Mouse (Mus musculus): Measurements from ENCODE around the gene Fam25c.

The Fam25c gene

DNA sequence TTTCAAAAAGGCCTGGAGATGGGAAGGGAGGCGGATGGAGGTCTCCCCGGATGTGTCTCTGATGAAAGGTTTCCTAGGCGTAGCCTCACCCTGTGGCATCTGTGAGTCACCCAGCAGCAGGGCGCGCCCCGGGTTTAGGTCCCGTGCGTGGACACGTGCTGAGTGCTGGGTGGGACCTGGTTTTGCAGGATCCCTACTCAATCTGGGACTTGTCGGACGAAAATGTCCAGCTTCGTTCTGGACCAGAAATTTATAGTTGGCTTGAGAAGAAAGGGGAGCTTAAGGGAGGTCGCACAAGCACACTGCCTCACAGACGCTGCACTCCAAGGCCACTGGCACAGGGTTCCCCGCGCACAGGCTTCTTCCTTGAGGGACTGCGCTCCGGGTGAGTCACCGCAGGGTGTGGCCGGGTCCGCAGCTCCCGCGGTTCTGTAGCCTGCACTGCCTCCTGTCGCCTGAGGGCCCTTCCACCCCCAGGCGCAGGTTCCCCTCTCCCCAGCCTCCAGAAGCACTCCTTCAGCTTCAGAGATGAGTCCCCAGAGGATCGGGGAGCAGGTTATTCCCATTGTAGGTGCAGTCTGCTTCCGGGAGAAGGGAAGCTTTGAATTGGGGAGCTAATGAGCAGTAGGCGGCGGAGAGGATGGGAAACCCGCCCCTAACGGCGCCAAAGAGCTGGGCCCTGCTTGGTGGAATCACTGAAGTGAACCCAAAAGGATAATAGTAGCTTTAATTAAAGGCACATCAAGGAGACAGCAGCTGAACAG lies 8.4 kb upstream of the Fam25c start:
- DNase-seq (ENCODE audit: low spot score in 2 of 2), result peak; percentile 46 to 54

DNA sequence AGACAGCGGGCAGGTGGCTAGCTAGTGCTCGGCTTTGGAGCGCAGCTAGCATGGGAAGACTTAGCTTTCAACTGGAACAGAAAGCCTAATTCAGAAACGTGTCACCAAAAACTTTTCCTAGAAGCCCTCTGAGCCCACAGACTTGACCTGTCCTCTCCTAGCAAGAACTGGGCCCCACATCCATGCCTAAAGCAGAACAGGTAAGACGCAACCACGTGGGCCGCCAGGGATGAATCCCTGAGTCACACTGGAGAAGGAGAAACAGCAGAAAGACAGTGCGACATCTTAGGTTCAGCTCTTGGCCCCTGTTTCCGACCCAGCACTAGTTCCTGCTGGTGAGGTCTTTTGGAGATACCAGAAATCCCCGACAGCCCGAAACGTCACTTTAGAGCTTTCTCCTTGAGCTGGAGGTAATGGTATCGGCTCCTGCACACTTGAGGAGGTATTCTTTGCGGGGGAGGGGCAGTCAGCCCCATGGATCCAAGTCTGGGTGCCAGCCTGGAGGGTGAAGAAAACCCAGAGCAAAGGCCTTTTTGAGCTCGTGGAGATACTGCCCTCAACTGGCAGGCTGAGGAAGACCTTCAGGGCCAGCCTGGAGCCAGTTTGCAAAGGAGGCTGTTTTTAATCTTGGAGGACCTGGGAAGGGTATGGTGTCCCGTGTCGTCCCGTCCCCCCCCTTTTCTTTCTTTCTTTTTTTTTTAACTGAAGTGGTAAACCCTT lies 7.7 kb upstream of the Fam25c start:
- peak; percentile 54 to 68 for DNase-seq (ENCODE audit: low spot score in 2 of 2)

DNA sequence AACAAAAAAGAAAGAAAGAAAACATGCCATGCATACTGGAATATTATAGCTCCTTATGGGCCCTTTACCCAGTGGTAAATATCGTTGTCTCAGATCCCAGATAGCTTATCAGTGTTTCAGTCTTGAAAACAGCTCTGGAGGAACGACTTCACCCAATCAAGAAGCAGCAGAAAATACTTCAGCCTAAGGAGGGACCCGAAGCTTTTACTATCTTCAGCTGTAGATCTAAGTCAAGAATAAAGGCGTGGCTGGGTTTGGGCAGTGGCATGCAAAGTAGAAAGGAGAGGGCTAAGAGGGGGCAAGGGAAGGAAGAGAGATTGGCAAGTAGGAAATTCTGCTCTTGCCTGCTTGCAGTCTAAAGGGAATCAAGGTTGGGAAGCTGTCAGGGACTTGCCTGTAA lies 6.9 kb upstream of the Fam25c start:
- no peak for DNase-seq (ENCODE audit: low spot score in 2 of 2)

DNA sequence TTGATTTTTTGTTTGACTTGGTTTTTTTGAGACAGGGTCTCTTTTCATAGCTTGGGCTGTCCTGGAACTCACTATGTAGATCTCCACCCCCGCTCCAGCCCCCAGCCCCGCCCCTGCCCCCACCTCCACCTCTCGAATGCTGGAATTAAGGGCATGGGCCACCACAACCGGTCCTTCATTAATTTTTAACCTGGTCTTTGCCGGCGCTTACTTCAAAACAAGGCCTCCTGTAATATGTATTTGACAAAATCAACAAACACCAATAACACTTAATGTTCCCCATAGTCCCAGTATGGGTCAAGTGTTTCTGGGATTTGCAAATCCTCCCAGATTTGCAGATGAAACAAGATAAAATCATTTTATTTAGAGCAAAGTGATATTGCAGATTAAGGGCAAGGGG lies 5.0 kb upstream of the Fam25c start:
- no peak for DNase-seq (ENCODE audit: low spot score in 2 of 2)

DNA sequence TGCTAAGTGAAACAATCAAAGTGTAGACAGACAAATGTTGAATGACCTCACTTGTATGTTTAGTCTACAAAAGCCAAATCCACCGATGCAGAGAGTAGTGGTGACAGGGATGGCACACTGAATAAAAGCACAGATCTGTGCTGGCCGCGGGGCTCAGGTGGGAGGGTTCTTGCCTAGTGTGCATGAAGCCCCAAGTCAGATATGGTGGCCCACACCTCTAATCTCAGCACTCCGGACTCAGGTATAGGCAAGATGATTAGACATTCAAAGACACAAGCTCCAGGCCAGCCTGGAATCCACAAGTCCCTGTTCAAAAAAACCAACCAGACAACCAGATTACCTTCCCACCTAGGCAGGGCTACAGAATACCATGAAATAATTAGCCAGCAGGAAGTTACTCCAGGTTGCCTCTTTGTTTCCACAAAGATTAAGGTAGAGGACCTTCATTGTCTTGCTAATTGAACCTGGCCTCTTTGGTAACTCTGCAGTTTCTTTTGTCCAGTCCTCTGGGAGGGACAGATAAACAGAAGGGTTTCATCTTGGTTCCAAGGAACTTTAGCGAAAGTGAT lies 4.5 kb upstream of the Fam25c start:
- DNase-seq (ENCODE audit: low spot score in 2 of 2), result no peak

DNA sequence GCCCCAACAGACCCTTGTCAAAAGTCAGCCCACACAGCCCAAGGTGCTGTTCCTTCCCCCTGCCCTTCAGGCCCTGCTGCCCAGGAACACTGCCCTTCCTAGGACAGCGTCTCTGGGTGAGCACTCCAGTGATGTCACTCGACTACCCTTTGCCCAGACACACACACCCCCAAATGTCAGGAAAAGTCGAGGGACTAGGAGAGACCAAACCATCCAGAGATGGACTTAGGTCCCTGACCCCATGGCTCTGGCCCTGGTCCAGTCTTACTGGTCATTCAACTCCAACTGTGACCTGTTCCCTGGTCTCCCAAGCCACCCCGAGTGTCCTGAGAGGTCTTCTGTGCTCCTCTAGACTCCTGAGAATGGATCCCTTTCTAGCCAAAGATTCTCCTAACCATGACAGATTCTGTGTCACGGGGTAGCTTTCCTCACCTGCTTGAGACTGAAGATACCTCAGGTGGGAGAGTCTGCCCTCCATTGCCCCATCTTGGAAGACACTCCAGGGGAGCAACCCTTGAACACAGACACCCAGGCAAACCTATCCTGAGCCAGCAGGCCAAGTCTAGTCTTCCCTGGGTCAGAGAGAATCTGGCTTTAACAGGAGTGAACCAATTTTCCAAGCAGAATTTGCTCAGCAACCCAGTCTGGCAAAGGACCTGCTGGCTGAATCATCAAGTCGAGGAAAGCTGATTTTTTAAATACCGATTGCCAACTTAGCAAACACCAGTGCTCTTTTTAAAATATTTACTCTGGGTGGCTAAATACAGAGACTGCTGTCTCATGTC lies 2.6 kb upstream of the Fam25c start:
- DNase-seq (ENCODE audit: low spot score in 2 of 2), result peak; percentile 18 to 40

DNA sequence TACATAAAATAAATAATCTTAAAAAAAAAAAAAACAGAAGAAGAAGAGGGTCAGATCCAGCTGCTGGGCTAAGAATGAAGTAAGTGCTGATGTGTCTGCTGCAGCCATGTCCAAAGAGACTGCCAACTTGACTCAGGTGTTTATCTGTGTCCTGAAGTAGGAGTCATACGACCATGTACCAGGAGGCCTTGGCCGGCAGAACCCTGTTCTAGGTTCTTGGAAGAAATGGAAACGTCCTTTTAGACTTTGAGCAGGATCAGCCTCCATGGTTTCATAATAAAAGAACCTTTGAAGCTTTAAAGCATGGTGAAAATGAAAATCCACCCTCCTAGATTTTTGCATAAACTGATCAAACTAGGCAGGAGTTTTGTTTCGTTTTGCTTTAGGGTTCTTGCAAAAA lies 777 bp downstream of the Fam25c start:
- DNase-seq (ENCODE audit: low spot score in 2 of 2), result no peak

DNA sequence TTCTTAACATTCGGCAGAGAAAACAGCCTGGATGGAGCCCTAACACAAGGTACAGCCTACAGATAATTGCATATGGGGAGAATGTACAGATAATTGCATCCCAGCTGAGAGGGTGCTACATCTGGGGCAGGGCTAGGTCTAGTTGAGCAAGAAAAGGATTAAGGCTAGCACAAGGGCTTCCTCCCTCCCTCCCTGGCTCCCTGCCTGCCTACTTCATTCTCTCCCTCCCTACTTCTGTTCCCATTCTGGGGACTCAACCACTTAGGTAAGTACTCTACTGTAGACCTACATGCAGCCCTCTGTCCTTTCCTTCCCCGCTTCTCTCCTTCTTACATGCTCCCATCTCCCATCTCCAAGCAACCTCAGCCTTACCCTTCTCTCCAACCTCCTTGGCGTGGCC lies 1.9 kb downstream of the Fam25c start:
- no peak for DNase-seq (ENCODE audit: low spot score in 2 of 2)

DNA sequence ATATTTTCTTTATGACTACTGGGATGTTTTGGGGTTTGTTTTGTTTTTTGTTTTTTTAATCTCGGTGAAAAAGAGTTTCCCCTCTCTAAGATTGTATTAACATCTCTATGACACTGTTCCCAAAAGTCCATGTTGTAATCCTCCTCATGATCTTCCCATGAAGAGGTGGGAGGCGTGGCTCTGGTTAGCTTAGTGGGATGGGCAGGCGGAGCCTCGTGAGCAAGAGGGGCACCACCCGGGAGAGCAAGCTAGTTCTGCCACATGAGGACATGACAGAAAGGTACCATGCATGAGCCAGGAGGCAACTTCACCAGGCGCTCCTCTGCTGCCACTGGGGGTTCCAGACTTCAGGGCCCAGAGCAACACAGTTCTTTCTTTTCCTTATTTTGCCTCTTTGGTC lies 2.7 kb downstream of the Fam25c start:
- no peak for DNase-seq (ENCODE audit: low spot score in 2 of 2)

DNA sequence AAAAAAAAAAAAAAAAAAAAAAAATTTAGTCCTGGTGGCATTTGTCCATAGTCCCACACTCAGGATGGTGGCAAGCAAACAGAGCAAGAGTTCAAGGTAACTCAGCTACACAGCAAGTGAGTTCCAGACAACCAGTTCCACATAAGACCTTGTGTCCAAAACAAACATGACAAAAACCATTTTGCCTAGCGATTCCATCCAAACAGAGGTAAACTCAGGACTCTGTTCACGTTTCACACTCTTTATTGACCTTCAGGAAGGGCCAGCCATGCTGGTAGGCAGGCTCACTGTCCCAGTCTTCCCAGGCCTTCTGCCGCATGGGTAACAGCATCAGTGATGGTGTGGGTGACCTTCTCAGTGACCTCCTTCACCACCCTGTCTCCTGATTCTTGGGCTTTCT lies 3.6 kb downstream of the Fam25c start:
- DNase-seq (ENCODE audit: low spot score in 2 of 2), result no peak

DNA sequence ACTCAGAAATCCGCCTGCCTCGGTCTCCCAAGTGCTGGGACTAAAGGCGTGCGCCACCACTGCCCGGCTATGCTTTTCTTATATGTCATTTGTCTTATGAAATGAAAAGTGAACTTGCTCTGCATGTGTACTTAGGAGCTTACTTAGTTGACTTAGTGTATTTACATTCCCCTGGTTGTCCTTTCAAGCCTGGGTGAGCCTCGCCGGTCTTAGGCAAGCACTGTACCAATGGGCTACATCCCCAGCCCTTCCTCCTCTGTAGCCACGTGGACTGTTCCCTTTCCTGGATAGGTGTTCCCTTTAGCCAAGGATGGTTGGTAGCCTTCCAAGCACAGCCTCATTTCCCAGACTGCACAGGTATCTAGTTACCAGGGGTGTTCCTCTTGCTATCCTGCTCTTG lies 6.2 kb downstream of the Fam25c start:
- DNase-seq (ENCODE audit: low spot score in 2 of 2), result no peak

DNA sequence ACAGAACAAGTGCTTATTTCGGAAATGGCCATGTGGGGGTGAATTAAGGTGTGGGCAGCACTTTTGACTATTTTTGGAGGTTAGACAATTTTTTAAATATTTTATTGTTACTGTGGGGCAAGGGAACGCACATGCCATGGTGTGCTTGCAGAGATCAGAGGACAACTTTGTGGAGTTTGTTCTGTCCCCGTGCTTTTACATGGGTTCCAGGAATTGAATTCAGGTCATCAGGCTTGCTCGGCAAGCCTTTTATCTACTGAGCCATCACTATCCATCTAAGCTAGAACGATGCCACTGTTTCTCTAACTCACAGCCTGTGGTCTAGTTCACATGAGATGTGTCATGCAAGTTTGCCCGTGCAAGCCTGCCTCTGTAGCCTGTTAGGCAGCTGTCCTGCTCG lies 6.9 kb downstream of the Fam25c start:
- no peak for DNase-seq (ENCODE audit: low spot score in 2 of 2)

DNA sequence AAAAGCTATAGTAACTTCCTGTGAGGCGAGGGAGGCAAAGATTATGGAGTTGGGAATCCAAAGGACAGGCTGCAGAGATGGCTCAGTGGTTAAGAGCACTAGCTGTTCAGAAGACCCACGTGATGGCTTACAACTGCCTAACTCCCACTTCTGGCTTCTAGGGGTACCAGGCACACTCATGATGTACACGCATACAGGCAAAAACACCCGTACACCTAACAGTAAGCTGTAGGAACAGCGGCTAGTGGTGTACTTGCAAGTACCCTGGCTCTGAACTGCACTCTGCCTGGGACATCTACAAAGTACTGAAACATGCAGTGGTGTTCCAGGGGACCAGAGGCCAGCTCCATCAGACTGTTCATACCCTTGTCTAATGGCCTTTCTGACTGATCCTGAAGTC lies 8.1 kb downstream of the Fam25c start:
- DNase-seq (ENCODE audit: low spot score in 2 of 2), result no peak

DNA sequence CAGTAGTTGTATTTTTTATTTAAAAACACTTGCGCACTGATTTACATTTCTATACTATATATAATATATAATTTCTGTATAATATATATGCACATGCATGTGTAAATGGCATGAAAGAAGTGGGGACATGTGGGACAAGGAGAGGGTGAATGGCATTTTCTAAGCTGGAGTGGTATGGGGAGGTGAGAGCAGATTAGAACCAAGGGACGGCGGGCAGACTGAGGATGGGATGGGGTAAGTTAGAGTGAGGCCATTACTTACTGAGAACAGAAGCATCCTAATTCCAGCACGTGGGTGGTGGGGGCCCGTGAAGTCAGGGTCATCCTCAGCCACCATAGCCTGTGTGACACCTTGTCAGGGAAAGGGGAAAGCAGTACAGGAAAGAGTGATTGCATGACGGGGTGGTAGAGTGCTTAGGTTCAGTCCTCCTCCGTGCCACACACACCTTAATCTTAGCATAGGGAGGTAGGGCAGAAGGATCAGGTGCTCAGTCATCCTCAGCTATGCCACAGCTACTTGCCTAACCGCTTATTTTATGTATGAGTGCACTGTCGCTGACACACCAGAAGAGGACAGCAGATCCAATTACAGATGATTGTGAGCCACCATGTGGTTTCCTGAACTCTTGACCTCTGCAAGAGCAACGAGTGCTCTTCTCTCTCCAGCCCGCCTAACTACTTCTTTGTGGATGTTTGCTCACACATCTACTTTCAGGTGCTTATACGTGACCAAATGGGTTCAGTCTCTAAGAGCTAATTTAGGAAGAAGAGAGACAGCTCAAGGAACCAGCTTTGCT lies 9.3 kb downstream of the Fam25c start:
- DNase-seq (ENCODE audit: low spot score in 2 of 2), result no peak

DNA sequence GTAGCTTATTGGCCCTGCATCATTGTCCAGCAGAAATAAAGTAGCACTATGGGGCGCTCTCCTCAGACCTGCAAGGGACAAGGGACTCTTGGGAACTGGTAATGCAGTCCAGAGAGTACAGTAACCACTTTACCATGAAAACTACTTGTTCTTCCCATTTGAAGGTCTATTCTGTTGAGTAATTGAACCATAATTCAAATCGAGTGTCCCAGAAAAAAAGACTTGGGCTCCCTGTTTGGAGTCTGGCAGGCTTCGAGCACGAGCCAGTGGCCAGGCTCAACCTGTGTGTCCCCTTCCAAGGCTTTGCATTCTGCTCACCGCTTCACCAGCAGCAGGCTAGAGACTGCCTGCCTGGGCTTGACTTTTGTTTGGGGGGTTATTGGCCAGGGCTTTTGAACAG lies 10.9 kb downstream of the Fam25c start:
- DNase-seq (ENCODE audit: low spot score in 2 of 2), result no peak

DNA sequence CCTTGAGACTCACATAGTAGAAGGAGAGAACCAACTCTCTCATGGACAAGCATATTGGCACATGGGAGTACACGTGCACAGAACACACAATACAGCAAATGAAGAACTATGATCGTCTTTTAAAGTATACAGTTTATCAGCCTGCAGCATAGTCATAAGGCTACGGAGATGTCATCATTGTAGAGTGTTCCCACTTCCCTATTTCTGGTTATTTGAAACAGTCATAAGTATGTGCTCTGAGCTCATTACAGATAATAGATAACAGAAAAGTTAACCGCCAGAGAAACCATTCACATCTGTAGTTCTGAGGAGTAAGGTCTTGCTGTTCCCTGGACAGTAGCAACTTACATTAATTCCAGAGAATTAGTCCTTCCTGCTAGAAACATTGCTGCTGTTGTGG lies 12.2 kb downstream of the Fam25c start:
- no peak for DNase-seq (ENCODE audit: low spot score in 2 of 2)

DNA sequence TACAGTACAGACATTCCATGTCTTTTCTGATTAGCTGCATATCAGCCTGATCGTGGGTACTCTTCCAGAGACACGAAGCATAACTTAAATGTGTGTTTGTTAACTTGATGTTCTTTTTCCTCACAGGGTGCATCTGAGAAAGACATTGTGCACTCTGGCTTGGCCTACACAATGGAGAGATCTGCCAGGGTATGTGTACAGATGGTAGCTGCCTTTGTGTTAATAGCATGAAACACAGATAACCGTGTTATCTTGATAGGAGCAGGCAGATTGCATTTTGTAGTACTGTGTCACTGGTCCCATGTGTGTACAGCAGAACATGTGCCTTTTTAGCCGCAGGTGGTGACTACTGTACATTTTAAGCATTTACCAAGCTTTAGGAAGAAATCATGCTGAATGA lies 13.2 kb downstream of the Fam25c start:
- no peak for DNase-seq (ENCODE audit: low spot score in 2 of 2)

DNA sequence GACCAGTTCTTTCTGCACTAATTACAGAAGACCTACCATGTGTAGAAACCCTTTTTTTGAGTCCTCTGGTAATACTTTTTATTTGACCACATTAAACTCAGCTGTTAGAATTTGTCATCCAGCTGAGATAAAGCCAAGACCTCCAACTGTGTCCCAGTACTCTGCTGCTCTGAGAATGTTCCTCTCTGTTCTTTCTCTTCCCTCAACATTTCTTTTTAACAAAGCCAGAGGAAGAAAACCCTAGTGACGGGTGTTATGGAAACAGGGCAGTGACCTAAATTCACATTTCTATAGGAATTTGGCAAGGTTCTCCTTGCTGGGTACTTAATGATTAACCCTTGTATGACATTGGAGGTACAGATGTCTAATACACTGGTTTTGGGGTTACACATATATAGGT lies 15.8 kb downstream of the Fam25c start:
- DNase-seq (ENCODE audit: low spot score in 2 of 2), result no peak

DNA sequence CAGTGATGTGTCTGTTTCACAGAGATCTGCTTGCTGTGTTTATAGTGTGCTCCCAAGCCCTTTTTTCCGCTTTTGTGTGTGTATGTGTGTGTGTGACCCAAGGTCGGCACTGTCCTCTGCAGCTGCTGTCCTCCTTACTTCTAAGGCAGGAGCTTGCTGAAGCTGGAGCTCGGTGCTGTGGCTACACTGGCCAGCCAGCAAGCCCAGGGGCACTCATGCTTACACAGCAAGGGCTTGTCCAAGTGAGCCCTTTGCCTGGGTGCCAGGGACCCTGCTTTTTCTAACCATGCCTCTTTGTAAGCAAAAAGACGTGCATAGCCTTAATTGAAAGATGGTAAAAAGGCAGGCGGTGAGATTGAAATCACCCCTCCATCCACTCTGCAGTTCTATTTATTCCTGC lies 22.8 kb downstream of the Fam25c start:
- DNase-seq (ENCODE audit: low spot score in 2 of 2), result peak; percentile 23 to 42

DNA sequence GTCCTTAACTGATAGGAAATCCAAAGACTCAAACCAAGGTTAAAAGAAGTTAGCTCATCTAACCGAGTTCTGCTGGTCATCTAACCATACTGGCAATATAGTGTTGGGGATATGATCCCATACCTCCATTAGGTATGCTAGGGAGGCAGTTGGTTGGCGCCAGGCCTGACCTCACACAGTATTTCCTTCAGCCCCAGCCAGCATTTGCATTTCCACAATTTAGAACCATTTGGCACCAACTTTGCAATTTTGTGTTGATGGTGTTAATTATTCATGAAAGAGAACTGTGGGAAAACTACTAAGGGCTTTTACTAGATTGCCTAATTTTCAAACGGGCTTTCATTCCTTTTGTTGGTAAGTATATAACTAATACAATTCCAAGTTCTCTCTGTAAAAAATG lies 23.3 kb downstream of the Fam25c start:
- no peak for DNase-seq (ENCODE audit: low spot score in 2 of 2)

DNA sequence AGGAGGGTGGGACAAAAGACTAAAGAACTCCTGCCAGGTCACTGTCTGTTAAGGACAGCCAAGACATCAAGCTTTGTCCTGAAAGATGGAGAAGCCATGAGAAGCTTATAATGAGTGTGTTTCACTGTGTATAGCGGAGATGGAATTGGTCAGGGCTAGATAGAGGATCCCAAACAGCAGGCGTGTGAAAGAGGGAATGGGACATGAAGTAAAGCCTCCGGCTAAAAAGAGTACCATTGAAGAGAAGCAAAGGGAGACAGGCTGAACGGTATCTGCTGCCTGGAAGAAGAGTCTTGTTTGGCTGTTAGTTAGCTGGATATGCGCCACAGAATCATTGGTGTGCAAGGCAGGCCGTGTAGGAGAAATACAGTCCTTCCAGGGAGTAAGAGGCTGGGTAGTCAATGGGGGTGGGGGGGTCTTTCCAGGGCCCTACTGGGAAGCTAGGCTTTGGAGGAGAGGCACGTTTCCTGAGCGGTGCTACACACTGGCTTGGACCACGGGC lies 24.5 kb downstream of the Fam25c start:
- no peak for DNase-seq (ENCODE audit: low spot score in 2 of 2)

Data from right cerebral cortex, adult 2 months (tissue).